Mouse (Mus musculus) heart, embryonic 16.5 days (tissue): ENCODE results near the gene 2810004N23Rik. TPM values are rescaled to one million over a fixed set of nuclear protein-coding genes. Genes with fewer than 3 reads are reported as not detected.
A peak's percentile ranks its signal among the peaks of the same experiment; 100 is the strongest.

Experiments
- ATAC-seq: fragments of 200-750 bp; cut with Nextera tagmentation; replicated peaks from 2 replicates; pipeline ENCODE4 v1.8.0; 2017; ENCODE audit warnings: moderate number of reproducible peaks; ENCODE audit not compliant: insufficient read depth, low FRiP score; ENCODE audit errors: extremely low read depth
- H3K27ac ChIP-seq: fragments of 300-500 bp; sonication (generic); 2 replicates; pipeline ENCODE4 v1.5.1; 2014; ENCODE audit warnings: mild to moderate bottlenecking, low read length, control low read depth, moderate library complexity
- H3K27me3 ChIP-seq: fragments of 300-500 bp; sonication (generic); 2 replicates; pipeline ENCODE4 v1.6.1; 2014; ENCODE audit warnings: low read length, mixed read lengths; ENCODE audit not compliant: control insufficient read depth, insufficient read depth
- H3K36me3 ChIP-seq: fragments of 300-500 bp; sonication (generic); 2 replicates; pipeline ENCODE4 v1.6.1; 2014; ENCODE audit not compliant: control insufficient read depth, insufficient read depth
- H3K4me1 ChIP-seq: fragments of 300-500 bp; sonication (generic); 2 replicates; pipeline ENCODE4 v1.6.1; 2014; ENCODE audit warnings: low read length, mixed read lengths; ENCODE audit not compliant: control insufficient read depth, insufficient read depth
- H3K4me2 ChIP-seq: fragments of 300-500 bp; sonication (generic); 2 replicates; pipeline ENCODE4 v1.6.1; 2014; ENCODE audit warnings: low read depth, mild to moderate bottlenecking, control low read depth, low read length
- H3K4me3 ChIP-seq: fragments of 300-500 bp; sonication (generic); 2 replicates; pipeline ENCODE4 v1.5.1; 2014; ENCODE audit warnings: mild to moderate bottlenecking, control low read depth, low read length
- H3K9ac ChIP-seq: fragments of 300-500 bp; sonication (generic); 2 replicates; pipeline ENCODE4 v1.6.1; 2014; ENCODE audit warnings: low read length, control low read depth
- H3K9me3 ChIP-seq: fragments of 300-500 bp; sonication (generic); replicated peaks from 2 replicates; pipeline ENCODE4 v1.6.1; 2016; ENCODE audit warnings: low read length; ENCODE audit not compliant: control insufficient read depth
- WGBS: fragments of 180-500 bp; shearing (Covaris S2); extraction: QIAGEN DNeasy Blood & Tissue Kit; methylation state at CpG from one replicate; pipeline ENCODE4 v1.1.7; 2014; 5-methylcytosine and 5-hydroxymethylcytosine counted together
- polyA plus RNA-seq: library from polyadenylated mRNA; unstranded; fragments of >200 nt; fragmentation: Nextera tagmentation; extraction: Ambion mirVana; gene quantifications from 2 replicates; pipeline ENCODE4 v1.2.1, GENCODE M21; 2015

The 2810004N23Rik gene
- polyA plus RNA-seq, 1 experiment from 2014 or later = 52.2 TPM

GRCm38 (mm10) chr8:124897386-124898250 is 34.7 kb upstream of the 2810004N23Rik start, which contains the start of the genes Exoc8 and Sprtn:
Gene Exoc8, minus strand, starts transcription at chr8:124897705.
Gene Sprtn, plus strand, starts transcription at chr8:124897886.
- Histone ChIP-seq H3K9me3 (no peaks in the 10 kb centered on the region), H3K4me2 (peak within 1 kb of the TSS; percentile 94), H3K9ac (peak within 1 kb of the TSS; percentile 90), H3K27me3 (no peaks in the 10 kb centered on the region), H3K27ac (peak within 1 kb of the TSS; percentile 83), H3K4me3 (peak within 1 kb of the TSS; percentile 67), H3K36me3 (peaks cover 42% of the 10 kb centered on the region), H3K4me1 (peaks cover 36% of the 10 kb centered on the region)
- under 1% methylated on average over 114 of the region's 114 CpGs for WGBS
- ATAC-seq = peak; percentile 90

- H3K4me2 ChIP-seq = peak overlapping the region; percentile 91
- peak; percentile 45; the same call in 1 of the 2 replicates for ATAC-seq
These were observed 33.9 kb upstream of the 2810004N23Rik start for GRCm38 (mm10) chr8:124896632-124897385.

GRCm38 (mm10) chr8:124896010-124896631 is 33.2 kb upstream of the 2810004N23Rik start:
- Histone ChIP-seq H3K27me3 (no peaks in the 10 kb centered on the region), H3K9ac (peak overlapping the region; percentile 90), H3K4me1 (peaks cover 36% of the 10 kb centered on the region), H3K9me3 (no peaks in the 10 kb centered on the region), H3K27ac (peak overlapping the region; percentile 83; the same call in 1 of the 2 replicates), H3K36me3 (peaks cover 37% of the 10 kb centered on the region), H3K4me2 (peak overlapping the region; percentile 91), H3K4me3 (peak overlapping the region; percentile 67)
- WGBS = 74% methylated on average over 26 of the region's 26 CpGs
- ATAC-seq = no peak

More at GRCm38 (mm10) chr8:124896632-124897385, 33.9 kb upstream of the 2810004N23Rik start:
- 1% methylated on average over 58 of the region's 60 CpGs for WGBS
- Histone ChIP-seq H3K27me3 (no peaks in the 10 kb centered on the region), H3K4me3 (peak overlapping the region; percentile 67), H3K9ac (peak overlapping the region; percentile 90), H3K9me3 (no peaks in the 10 kb centered on the region), H3K36me3 (peaks cover 35% of the 10 kb centered on the region), H3K4me1 (peaks cover 36% of the 10 kb centered on the region), H3K27ac (peak overlapping the region; percentile 83)

GRCm38 (mm10) chr8:124892596-124892995 is 29.7 kb upstream of the 2810004N23Rik start:
- Histone ChIP-seq H3K36me3 (peaks cover 45% of the 10 kb centered on the region), H3K9me3 (peaks cover 8% of the 10 kb centered on the region), H3K9ac (no peak overlapping the region), H3K4me3 (no peak overlapping the region), H3K27me3 (no peaks in the 10 kb centered on the region), H3K4me2 (no peak overlapping the region), H3K27ac (no peak overlapping the region), H3K4me1 (peaks cover 25% of the 10 kb centered on the region)
- no peak for ATAC-seq
- 61% methylated on average over 3 of the region's 3 CpGs for WGBS

GRCm38 (mm10) chr8:124888385-124888784 is 25.5 kb upstream of the 2810004N23Rik start:
- 97% methylated on average over 5 of the region's 5 CpGs for WGBS

GRCm38 (mm10) chr8:124878946-124879526 is 16.1 kb upstream of the 2810004N23Rik start:
- peaks cover 2% of the 10 kb centered on the region; the same call in 1 of the 2 replicates for H3K4me1 ChIP-seq
- no peak overlapping the region for H3K9ac ChIP-seq
- no peak overlapping the region for H3K4me2 ChIP-seq
- H3K36me3 ChIP-seq = peaks cover 66% of the 10 kb centered on the region
- H3K27ac ChIP-seq = no peak overlapping the region
- H3K4me3 ChIP-seq = no peak overlapping the region
- ATAC-seq = no peak
- H3K9me3 ChIP-seq = no peaks in the 10 kb centered on the region
- H3K27me3 ChIP-seq = no peaks in the 10 kb centered on the region
- 44% methylated on average over 10 of the region's 10 CpGs for WGBS

More at GRCm38 (mm10) chr8:124888385-124888784, 25.5 kb upstream of the 2810004N23Rik start:
- Histone ChIP-seq H3K9me3 (peaks cover 9% of the 10 kb centered on the region), H3K4me1 (no peaks in the 10 kb centered on the region), H3K36me3 (peaks cover 67% of the 10 kb centered on the region), H3K4me2 (no peak overlapping the region), H3K4me3 (no peak overlapping the region), H3K27me3 (no peaks in the 10 kb centered on the region), H3K9ac (no peak overlapping the region), H3K27ac (no peak overlapping the region)
- ATAC-seq = no peak

- Histone ChIP-seq H3K4me1 (peaks cover 2% of the 10 kb centered on the region; the same call in 1 of the 2 replicates), H3K36me3 (peaks cover 65% of the 10 kb centered on the region), H3K27ac (no peak overlapping the region), H3K4me3 (no peak overlapping the region), H3K4me2 (no peak overlapping the region), H3K9ac (no peak overlapping the region), H3K9me3 (no peaks in the 10 kb centered on the region), H3K27me3 (no peaks in the 10 kb centered on the region)
- whole genome bisulfite sequencing = 65% methylated on average over 5 of the region's 5 CpGs
- no peak for ATAC-seq
These were observed 15.2 kb upstream of the 2810004N23Rik start for GRCm38 (mm10) chr8:124878141-124878540.

- no peaks in the 10 kb centered on the region for H3K9me3 ChIP-seq
- no peak overlapping the region for H3K4me3 ChIP-seq
- peaks cover 16% of the 10 kb centered on the region for H3K4me1 ChIP-seq
- 33% methylated on average over 5 of the region's 5 CpGs for WGBS
- peaks cover 41% of the 10 kb centered on the region for H3K36me3 ChIP-seq
- H3K27ac ChIP-seq = peak overlapping the region; percentile 24; the same call in 1 of the 2 replicates
- ATAC-seq = peak; percentile 80
- no peak overlapping the region; the same call in 1 of the 2 replicates for H3K4me2 ChIP-seq
- no peak overlapping the region for H3K9ac ChIP-seq
- H3K27me3 ChIP-seq = no peaks in the 10 kb centered on the region
These were observed 9.8 kb upstream of the 2810004N23Rik start for GRCm38 (mm10) chr8:124872690-124873089.
